Mouse (Mus musculus) bone marrow macrophage, adult 2 months (primary cell): ENCODE results near the gene Mmp24.

ENCODE experiments used
- CTCF ChIP-seq: IDR thresholded peaks from 2 replicates; pipeline ENCODE4 v1.5.1; 2012; ENCODE audit warnings: low read depth, mild to moderate bottlenecking, low read length, moderate library complexity
- POLR2A ChIP-seq: IDR thresholded peaks from 2 replicates; pipeline ENCODE4 v1.6.1; 2012; ENCODE audit warnings: mild to moderate bottlenecking, low read depth, low read length, borderline replicate concordance

DNA sequence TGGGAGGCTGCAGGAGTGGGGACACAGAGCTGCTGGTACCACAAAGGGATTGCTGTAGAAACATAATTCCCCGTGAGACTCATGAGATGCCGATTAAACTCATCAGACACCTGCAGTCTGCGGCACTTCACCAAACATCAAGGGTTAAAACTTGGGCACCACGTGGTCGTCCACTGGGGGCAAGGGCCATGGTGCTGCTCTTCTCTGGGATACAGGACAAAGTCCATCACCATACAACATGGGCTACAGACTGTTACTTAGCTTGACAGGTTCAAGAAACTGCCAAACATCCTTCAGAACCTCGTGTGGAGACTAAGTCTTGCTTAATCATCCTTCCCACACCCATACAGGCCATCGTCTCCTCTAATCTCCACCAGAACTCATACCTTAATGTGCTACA is 85.0 kb downstream of the Mmp24 start:
- TF ChIP-seq CTCF (no peak), POLR2A (no peak)
